Mouse (Mus musculus): ENCODE results near the gene Oip5. TPM values are rescaled to one million over a fixed set of nuclear protein-coding genes. Genes with fewer than 3 reads are reported as not detected.

Gene Oip5
- polyA plus RNA-seq, 1 experiment from 2014 or later: 47.5 TPM

- no peaks in the 10 kb centered on the region for H3K27me3 ChIP-seq (ENCODE audit: poor library complexity, severe bottlenecking)
- no peak overlapping the region for H3K27ac ChIP-seq
- H3K9me3 ChIP-seq: no peaks in the 10 kb centered on the region
- DNase-seq (ENCODE audit: extremely low spot score, low spot score): no peak
- H3K4me3 ChIP-seq: no peak overlapping the region
- H3K36me3 ChIP-seq (replicated peaks): peaks cover 25% of the 10 kb centered on the region
- H3K4me1 ChIP-seq: no peaks in the 10 kb centered on the region
- WGBS: 92% methylated on average over 7 of the region's 7 CpGs
Observed at GRCm38 (mm10) chr2:119566182-119566855, 52.0 kb downstream of the Oip5 start.

- Histone ChIP-seq H3K27me3 (ENCODE audit: poor library complexity, severe bottlenecking) (no peaks in the 10 kb centered on the region), H3K36me3 (replicated peaks) (peaks cover 25% of the 10 kb centered on the region), H3K9me3 (no peaks in the 10 kb centered on the region), H3K4me3 (no peak overlapping the region), H3K27ac (no peak overlapping the region), H3K4me1 (no peaks in the 10 kb centered on the region)
- 94% methylated on average over 4 of the region's 4 CpGs for WGBS
- DNase-seq (ENCODE audit: extremely low spot score, low spot score): no peak
Observed at GRCm38 (mm10) chr2:119565284-119565683, 53.0 kb downstream of the Oip5 start.

GRCm38 (mm10) chr2:119561794-119562193 lies 56.5 kb downstream of the Oip5 start:
- H3K36me3 ChIP-seq (replicated peaks): peaks cover 17% of the 10 kb centered on the region
- WGBS: 94% methylated on average over 3 of the region's 3 CpGs
- no peak for DNase-seq (ENCODE audit: extremely low spot score, low spot score)

More at GRCm38 (mm10) chr2:119561794-119562193, 56.5 kb downstream of the Oip5 start:
- 0 out of 2 replicates have a peak, but pooled peaks cover 8% of the 10 kb centered on the region for H3K4me1 ChIP-seq
- H3K4me3 ChIP-seq: no peak overlapping the region
- H3K27ac ChIP-seq: no peak overlapping the region
- no peaks in the 10 kb centered on the region for H3K9me3 ChIP-seq
- no peaks in the 10 kb centered on the region for H3K27me3 ChIP-seq (ENCODE audit: poor library complexity, severe bottlenecking)

Other genes starting within 250 kb of the Oip5 start
- 4.1 and 4.6 TPM in 2 replicates for gene Ino80, start 140.8 kb downstream of the Oip5 start, polyA plus RNA-seq (2016; fragmentation: Nextera tagmentation; extraction: Ambion mirVana)
- 0.73 and 0.82 TPM in 2 replicates for gene Exd1, start 70.8 kb downstream of the Oip5 start, polyA plus RNA-seq (2016; fragmentation: Nextera tagmentation; extraction: Ambion mirVana)
- gene Chp1, start 70.8 kb downstream of the Oip5 start, polyA plus RNA-seq (2016; fragmentation: Nextera tagmentation; extraction: Ambion mirVana): 50.6 and 51.5 TPM in 2 replicates
- 98.4 and 100 TPM in 2 replicates for gene Nusap1, start 171 bp downstream of the Oip5 start, polyA plus RNA-seq (2016; fragmentation: Nextera tagmentation; extraction: Ambion mirVana)
- 50.5 and 53.9 TPM in 2 replicates for gene Ndufaf1, start 44.4 kb upstream of the Oip5 start, polyA plus RNA-seq (2016; fragmentation: Nextera tagmentation; extraction: Ambion mirVana)
- 56.5 and 61.8 TPM in 2 replicates for gene Rtf1, start 56.6 kb upstream of the Oip5 start, polyA plus RNA-seq (2016; fragmentation: Nextera tagmentation; extraction: Ambion mirVana)
- 1.2 and 1.8 TPM in 2 replicates for gene Itpka, start 123.9 kb upstream of the Oip5 start, polyA plus RNA-seq (2016; fragmentation: Nextera tagmentation; extraction: Ambion mirVana)
- gene Ltk, start 142.0 kb upstream of the Oip5 start, polyA plus RNA-seq (2016; fragmentation: Nextera tagmentation; extraction: Ambion mirVana): 0.33 TPM in 1 of 2 replicates, not detected in the other
- gene Rpap1, start 169.1 kb upstream of the Oip5 start, polyA plus RNA-seq (2016; fragmentation: Nextera tagmentation; extraction: Ambion mirVana): 42.3 and 43.5 TPM in 2 replicates
- gene Tyro3, start 179.3 kb upstream of the Oip5 start, polyA plus RNA-seq (2016; fragmentation: Nextera tagmentation; extraction: Ambion mirVana): 27.0 and 27.6 TPM in 2 replicates

All from forebrain, embryonic 10.5 days (tissue).